Mouse (Mus musculus) kidney, adult 2 months (tissue): Measurements from ENCODE around the gene Fam133b. TPM values are rescaled to one million over a fixed set of nuclear protein-coding genes. Genes with fewer than 3 reads are reported as not detected.
"Not testable (repeated sequence)": the region's sequence is repeated elsewhere in the genome, so short reads cannot be mapped to it uniquely, and the experiment has no call there.

ENCODE experiments used
- DNase-seq: peaks from one replicate; pipeline ENCODE4 v3.0.0; 2021
- H3K27ac ChIP-seq: fragments of 200-500 bp; 2 replicates; pipeline ENCODE4 v1.5.1; 2012; ENCODE audit warnings: low read depth, low read length, control low read depth, inconsistent platforms; ENCODE audit not compliant: insufficient read depth
- H3K27me3 ChIP-seq: fragments of 200-500 bp; replicated peaks from 2 replicates; pipeline ENCODE4 v1.6.1; 2012; ENCODE audit warnings: mild to moderate bottlenecking, moderate library complexity, low read length, inconsistent platforms; ENCODE audit not compliant: control insufficient read depth, insufficient read depth
- H3K36me3 ChIP-seq: fragments of 200-500 bp; 2 replicates; pipeline ENCODE4 v1.6.1; 2012; ENCODE audit warnings: mild to moderate bottlenecking, moderate library complexity, low read length, inconsistent platforms; ENCODE audit not compliant: control insufficient read depth, insufficient read depth
- H3K4me1 ChIP-seq: fragments of 200-500 bp; 2 replicates; pipeline ENCODE4 v1.6.1; 2011; ENCODE audit warnings: low read length; ENCODE audit not compliant: control insufficient read depth, insufficient read depth
- H3K4me3 ChIP-seq: fragments of 200-500 bp; 2 replicates; pipeline ENCODE4 v1.5.1; 2011; ENCODE audit warnings: mild to moderate bottlenecking, low read depth, low read length, control low read depth; ENCODE audit not compliant: insufficient read depth
- CTCF ChIP-seq: fragments of 200-500 bp; conservative IDR thresholded peaks from 2 replicates; pipeline ENCODE4 v1.5.1; 2011; ENCODE audit warnings: low read depth, mild to moderate bottlenecking, control low read depth, low read length, moderate library complexity, mixed read lengths; ENCODE audit not compliant: insufficient read depth, insufficient read length
- POLR2A ChIP-seq: fragments of 200-500 bp; IDR thresholded peaks from one replicate; pipeline ENCODE4 v1.6.1; 2011; ENCODE audit warnings: low read depth, low read length, control low read depth
- WGBS: fragments of 180-500 bp; shearing (Covaris S2); methylation state at CpG from one replicate; pipeline ENCODE4 v1.1.7; 2018; 5-methylcytosine and 5-hydroxymethylcytosine counted together
- polyA plus RNA-seq: library from polyadenylated mRNA; depleted of rRNA; stranded (reverse); fragments of >200 nt; gene quantifications from 2 replicates; pipeline ENCODE4 v1.2.3, GENCODE M21; 2012; rRNA removed

Fam133b gene
- polyA plus RNA-seq, 1 experiment: 8.1 TPM

DNA sequence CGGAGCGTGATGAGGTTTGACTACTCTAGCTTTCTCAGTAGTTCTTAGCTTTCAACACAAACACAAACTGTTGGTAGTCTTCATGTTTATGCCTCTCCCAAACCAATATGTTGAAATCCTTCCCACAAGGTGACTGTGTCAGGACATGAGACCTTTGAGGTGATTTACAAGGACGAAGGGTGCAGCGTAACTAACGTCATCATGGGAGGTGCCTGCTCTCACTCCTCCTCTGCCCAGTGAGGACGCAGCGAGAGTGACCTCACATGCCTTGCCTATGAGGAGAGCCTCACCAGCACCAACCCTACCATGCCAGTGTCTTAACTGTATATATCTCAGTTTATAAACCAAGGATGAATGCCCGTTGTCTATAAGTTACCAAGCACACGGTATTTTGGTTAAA is 63.5 kb downstream of the Fam133b start:
- no peak for TF ChIP-seq CTCF
- TF ChIP-seq POLR2A: no peak
- Histone ChIP-seq H3K27ac (no peak overlapping the region), H3K36me3 (no peaks in the 10 kb centered on the region; the same call in 1 of the 2 replicates), H3K4me1 (no peaks in the 10 kb centered on the region), H3K4me3 (no peak overlapping the region), H3K27me3 (no peaks in the 10 kb centered on the region)
- DNase-seq: no peak
- 93% methylated on average over 9 of the region's 9 CpGs for WGBS

DNA sequence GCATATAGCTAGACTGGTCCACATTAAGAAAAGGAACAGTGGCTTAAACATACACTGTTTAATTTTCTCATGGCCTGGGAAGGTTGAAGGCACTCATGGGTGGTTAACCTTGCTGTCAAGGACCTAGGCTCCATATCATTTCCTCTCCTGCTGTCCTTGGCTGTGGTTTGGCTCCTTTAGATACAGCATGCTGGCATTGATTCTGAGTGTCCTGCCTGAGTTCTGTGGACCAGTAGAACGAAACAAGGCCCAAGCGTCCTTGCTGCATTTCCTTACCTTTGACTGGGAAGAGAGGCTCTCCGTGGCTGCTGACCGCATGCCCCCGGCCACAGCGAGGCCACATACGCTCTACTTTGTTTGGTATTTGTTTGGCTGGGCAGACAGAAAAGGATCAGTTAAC is 65.6 kb downstream of the Fam133b start:
- H3K36me3 ChIP-seq: no peaks in the 10 kb centered on the region; the same call in 1 of the 2 replicates
- 97% methylated on average over 7 of the region's 7 CpGs for WGBS
- H3K4me3 ChIP-seq: no peak overlapping the region
- no peaks in the 10 kb centered on the region for H3K4me1 ChIP-seq
- no peak overlapping the region for H3K27ac ChIP-seq
- DNase-seq: no peak
- H3K27me3 ChIP-seq: no peaks in the 10 kb centered on the region
- no peak for TF ChIP-seq POLR2A
- no peak for TF ChIP-seq CTCF

DNA sequence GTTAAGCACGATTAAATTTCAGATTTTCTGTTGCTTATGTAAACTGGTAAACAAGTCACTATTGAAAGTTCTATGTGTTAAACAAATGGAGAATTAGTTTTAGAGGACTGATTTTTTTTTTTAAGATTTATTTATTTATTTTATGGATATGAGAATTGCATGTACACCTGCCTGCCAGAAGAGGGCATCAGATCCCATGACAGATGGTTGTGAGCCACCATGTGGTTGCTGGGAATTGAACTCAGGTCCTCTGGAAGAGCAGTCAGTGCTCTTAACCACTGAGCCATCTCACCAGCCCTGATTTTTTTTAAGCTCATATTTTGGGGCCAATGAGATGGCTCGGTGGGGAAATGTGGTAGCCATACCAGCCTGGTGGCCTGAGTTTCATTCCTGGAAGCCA is 68.2 kb downstream of the Fam133b start:
- 92% methylated on average over 2 of the region's 2 CpGs for WGBS
- H3K27me3 ChIP-seq, H3K4me1 ChIP-seq: not testable (repeated sequence)

More for the DNA sequence above, 68.2 kb downstream of the Fam133b start:
- not testable (repeated sequence) for H3K36me3 ChIP-seq, H3K4me3 ChIP-seq, DNase-seq, H3K27ac ChIP-seq

Other genes with a start within 250 kb of the Fam133b start
- gene Cdk6, start 202.3 kb upstream of the Fam133b start, polyA plus RNA-seq: 6.0 and 7.8 TPM in 2 replicates
- 1.5 and 1.7 TPM in 2 replicates for gene 1700109H08Rik, start 27.7 kb downstream of the Fam133b start, polyA plus RNA-seq
- gene Pex1, start 52.2 kb downstream of the Fam133b start, polyA plus RNA-seq: 10.8 and 11.1 TPM in 2 replicates
- 4.3 TPM in 2 replicates for gene Rbm48, start 52.8 kb downstream of the Fam133b start, polyA plus RNA-seq
- gene Tmbim7, start 107.3 kb downstream of the Fam133b start, polyA plus RNA-seq: not detected in 2 replicates
- gene Gatad1, start 113.4 kb downstream of the Fam133b start, polyA plus RNA-seq: 76.9 and 93.0 TPM in 2 replicates